Mouse (Mus musculus): ENCODE results near the gene Ascl3.

The Ascl3 gene

DNA sequence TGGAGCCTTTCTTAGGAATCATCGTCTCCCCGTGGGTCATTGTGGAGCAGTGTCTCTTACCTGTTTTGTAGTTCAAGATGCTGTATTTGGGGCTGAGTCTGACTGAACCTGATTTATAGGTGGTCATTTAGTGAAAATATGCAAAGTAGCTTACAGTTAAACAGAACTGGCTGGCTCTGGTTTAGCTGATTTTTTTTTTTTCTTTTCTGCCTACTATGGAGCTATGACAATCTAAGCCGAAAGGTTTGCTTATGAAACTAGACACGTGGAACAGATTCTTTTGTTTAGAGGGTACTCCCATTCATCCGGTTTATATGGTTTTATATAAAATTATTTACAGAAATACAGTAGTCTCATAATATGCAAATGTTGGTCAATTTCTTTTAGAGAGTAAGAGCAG lies at the start of gene Ascl3:
Ascl3 (minus strand) TSS at position 101 of the 400 bp plus-strand sequence.
- no peak for DNase-seq

DNA sequence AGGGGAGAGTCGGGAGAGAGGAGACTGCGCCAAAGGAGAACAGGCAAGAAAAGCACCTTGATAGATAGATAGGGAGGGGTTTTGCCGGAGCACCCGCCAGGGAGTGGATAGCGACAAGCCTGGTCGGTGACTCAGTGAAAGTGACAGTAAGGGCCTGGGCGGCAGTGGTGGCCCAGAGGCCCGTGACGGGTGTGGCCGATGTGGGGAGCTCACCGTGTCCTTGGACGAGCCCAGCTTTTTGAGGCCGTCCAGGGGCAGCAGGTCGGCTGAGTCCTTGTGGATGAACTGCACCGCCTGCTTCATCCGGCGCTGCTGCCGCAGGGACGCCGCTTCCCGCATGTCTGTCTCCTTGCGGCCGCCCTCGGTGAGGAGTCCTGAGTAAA lies 49.6 kb upstream of the Ascl3 start:
- no peak for DNase-seq

DNA sequence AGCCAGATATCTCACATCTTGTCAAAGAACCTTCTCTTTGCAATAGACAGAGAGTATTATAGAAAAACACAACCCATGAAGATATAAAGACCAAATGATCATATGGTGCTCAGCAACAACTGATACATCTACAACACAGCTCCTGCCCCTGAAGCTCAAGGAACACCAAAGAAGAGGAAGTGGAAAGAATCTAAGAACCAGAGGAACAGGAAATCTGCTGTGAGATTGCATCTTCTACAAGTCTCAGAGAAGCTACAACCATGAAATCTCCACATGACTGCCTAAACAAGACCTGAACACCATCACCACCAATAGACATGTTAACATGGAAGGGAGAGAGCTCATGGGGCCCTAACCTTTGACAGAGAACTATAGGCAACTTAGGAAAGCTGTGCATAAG lies 40.7 kb upstream of the Ascl3 start:
- DNase-seq, result no peak

DNA sequence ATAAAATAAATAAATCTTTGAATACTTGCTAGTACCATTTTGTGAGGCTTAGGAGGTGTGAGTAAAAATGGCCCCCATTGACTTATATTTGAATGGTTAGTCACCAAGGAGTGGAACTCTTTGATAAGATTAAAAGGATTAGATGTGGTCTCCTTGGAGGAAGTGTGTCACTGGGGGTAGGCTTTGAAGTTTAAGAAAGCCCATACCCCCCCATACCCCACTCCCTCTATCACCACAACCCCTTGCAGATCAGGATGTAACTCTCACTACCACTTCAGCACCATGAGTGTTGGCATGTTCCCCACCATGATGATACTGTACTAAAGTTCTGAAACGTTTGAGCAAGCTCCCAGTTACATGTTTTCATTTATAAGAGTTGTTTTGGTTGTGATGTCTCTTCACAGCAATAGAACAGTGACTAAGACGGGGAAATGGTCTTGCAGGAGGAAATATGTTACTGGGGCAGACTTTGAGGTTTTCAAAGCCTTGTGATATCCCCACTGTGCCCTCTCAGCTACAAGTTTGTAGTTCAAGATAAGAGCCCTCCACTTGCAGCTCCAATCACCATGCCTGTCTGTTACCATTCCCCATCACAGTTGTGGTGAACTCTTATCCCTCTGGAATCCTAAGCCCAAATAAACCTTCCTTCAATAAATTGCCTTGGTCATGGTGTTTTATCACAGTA lies 37.3 kb upstream of the Ascl3 start:
- DNase-seq, result no peak

DNA sequence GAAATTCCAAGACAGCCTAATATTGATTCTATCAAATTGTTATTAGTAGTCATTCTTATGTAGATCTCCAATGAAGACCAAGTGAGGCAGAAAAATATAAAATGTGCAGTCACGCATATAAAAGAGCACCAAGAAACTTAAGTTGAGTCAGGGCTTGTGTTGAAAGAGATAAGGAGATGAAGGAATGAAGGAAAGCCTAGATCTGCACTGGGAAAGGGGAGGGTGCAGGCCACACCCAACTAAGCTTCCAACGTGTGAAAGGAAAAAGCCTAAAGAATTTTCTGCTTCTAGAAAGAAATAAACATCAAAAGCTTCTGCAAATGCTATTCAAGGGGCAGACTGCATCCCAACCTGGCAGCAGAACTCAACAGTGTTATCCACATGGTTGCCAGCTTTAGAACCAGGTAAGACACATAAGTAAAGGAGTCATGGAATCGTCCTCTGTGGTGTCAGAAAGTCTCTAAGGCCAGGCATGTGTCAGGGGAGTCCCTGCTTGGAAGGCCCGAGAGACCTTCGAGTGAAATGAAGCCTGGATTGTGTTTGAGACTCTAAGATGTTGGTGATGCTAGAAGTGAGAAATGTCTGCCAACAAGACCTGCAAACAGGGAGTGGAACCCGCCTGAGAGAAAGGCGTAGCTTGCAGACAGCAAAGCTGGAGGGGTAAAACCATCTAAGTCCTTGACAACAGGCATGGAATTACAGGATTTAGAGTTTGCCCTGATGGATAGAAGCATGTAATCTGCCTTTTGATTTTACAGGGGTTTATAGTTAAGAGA lies 36.2 kb upstream of the Ascl3 start:
- DNase-seq, result no peak

DNA sequence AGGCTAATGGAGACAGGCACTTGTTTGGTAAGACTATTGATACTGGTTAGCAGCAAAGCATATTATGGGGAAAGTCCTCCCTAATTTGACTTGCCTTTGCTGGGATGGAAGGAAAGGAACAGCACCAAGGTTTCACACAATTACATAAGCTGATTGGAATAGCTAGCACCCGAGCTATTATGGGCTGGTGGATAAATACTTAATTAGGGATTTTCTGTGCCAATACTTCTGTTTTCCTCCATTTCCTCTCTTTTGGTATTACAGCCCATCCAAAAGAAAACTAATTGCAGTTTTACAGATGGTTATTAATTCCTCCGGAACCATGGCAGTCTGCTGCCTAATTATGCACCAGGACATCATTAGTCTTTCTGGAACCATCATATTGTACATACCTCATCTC lies 32.5 kb upstream of the Ascl3 start:
- no peak for DNase-seq

DNA sequence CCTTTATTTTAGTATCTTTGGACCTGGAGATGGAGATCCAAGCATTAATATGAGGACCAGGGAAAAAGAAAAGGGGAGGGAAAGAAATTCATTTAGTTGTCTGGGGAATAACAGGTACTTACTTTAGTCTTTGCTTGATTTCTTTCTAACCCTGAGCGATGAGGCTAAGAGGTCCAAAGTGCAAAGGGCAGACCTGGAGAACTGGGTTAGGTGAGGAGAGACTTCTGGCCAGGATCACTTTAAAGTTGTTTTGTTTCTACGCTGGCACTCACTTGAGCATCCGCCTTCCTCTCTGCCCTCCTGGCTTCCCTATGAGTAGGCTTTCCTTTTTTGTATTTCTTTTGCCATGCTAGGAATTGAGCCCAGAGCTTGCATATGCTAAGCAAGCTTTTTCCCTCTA lies 24.8 kb upstream of the Ascl3 start:
- no peak for DNase-seq

DNA sequence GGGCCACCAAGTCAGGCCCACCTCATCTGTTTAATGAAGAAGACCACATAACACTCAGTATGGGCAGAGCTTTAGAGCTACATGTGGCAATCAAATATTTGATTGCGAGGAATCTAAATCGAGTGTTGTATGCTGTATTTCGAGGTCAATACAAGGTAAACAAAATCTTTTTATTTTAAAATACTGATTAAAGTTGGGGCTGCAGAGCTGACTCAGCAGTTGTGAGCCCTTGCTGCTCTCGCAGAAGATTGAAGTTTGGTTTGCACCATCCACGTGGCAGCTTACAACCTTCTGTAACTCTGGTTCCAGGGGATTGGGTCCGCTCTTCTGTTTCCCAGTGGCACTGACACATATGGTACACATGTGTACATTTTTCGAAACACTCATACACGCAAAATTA lies 22.5 kb upstream of the Ascl3 start:
- DNase-seq, result no peak

DNA sequence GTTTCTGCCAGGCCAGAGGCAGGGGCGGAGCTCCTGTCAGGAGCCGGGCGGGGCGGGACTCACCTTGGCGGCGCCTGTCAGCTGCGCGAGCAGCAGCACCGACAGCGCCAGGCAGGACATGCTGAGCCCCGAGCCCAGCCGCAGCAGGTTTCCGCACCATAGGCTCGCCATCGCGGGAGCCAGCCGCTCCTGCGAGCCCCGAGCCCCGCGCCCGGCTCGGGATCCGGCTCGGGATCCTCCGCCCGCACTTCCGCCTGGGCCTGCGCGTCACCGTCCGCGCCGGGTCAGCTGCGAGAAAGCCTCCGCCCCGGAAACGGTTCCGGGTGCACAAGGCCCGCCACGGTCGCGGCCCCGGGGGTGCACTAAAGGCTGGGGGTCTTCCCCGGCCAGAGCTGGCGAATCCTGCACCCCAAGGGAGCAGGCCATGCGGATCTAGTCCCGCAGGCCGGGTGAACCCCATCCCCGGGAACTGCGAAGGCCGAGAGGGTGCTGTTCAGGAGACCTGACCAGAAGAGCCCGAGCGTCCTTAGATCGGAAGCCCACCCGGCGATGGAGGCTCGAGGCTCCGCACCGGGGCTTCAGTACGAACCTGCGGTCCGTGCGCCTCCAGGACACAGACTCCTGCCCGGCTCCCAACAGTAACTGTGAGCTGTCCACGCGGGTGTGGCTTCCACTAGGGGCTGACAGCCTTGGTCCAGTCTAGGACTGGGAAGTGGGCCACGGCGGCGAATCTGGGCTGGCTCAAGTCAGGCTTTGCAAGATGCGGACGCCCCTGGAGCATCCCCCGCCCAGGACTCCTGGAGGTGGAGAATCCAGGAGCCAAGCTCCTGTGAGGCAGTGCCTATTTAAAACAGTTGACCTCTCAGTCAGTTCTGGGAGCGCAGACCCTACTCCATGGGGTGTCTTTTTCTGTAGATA lies 20.7 kb upstream of the Ascl3 start, which contains the start of gene Tmem9b:
Tmem9b (minus strand) TSS at position 868 of the 918 bp plus-strand sequence.
- peak; percentile 81 for DNase-seq

DNA sequence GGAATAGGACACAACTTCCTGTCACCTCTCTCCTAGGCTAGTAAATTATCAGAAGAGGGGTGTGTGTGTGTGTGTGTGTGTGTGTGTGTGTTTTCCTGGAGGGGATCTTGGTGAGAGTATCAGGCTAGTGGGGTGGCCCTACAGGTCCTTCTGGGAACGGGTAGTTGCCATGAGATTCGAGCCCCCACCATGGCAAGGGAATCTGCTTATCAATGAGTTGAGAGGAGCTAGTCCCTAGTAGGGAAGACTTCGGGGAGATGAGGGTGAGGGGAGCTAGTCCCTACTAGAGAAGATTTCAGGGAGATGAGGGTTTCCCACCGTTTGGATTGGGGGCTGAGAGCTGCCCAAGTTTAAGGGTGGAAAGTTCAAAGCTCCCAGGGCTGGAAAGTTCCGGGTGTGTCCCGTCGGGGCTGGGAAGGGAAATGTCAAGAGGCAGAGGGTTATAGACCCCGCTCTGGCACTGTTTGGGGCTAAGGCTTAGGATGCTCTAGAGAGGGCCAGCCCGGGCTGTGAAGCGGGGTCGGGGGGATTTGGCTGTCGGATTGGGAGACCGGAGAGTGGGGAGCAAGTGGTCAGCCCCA lies 20.0 kb upstream of the Ascl3 start:
- DNase-seq, result no peak

DNA sequence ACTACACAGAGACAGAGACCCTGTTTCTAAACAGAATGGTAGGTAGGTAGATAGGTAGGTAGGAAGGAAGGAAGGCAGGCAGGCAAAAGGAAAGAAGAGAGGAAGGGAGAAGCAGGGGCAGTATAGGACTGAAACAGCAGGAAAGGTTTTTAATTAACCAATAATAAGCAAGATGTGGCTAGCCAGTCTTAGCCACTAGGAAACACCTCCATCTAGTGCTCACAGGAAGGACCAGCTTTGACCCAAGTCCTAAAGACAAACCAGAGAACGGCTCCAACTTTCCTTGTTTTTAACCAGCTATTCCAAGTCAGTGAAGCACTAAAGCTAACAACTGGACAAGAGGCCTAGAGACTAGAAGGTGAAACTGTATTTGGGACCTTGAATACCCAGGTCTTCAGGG lies 16.2 kb upstream of the Ascl3 start:
- DNase-seq, result no peak

DNA sequence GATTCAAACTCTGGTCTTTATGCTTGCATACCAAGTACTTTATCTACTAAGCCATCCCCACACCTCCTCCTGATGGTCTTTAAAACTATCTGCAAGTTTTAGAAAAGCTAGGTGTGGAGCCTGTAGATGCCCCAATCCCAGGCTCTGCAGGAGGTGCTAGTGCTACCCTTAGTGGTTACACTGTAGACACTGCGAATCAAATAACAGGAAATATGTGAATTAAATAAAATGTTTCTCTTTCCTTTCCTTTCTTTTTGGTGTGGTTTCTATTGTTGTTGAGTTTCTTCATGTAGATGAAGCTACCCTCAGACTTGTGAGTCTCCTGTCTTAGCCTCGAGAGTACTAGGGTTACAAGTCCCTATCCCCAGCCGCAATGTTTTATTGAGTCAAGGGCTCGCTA lies 10.2 kb upstream of the Ascl3 start:
- no peak for DNase-seq

DNA sequence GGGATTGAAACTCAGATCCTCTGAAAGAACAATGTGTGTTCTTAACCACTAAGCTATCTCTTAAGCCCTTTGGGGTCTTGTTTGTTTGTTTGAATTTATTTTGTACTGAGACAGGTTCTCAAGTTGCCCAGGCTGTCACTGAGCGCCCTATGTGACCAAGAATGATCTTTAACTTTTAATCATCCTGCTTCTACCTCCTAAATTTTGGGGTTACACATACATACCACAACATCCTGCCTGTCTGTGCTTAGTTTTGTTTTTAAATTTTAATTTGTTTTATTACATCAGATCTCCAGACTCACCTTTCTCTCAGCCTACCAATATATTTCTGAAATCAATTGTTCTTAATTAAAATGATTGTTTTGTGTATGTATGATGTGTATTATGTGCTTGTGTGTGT lies 9.5 kb upstream of the Ascl3 start:
- DNase-seq, result no peak

DNA sequence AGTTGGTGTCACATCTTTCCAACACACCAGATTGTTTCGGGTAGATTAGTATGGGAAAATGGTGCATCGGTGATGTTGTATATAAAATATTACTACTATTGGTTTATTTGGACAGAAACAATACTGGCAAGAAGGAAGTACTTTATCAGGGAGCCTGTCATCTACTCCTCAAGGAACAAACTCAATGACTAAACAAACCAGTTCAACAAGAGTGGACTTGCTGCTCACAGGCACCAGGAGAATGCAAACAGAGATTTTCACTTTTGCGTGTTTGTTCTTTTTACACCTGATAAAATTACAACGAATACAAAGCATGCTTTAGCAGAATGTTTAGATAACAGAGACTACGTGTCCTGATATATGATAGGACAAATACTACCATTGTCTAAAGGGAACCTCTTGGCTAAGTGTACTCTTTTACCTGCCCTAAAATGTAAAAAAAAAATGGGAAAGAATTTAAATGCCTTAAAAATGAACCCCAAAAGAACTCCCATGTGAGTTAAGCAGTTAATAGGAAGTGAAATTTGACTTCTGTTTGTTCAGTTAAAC lies 8.4 kb upstream of the Ascl3 start:
- no peak for DNase-seq

DNA sequence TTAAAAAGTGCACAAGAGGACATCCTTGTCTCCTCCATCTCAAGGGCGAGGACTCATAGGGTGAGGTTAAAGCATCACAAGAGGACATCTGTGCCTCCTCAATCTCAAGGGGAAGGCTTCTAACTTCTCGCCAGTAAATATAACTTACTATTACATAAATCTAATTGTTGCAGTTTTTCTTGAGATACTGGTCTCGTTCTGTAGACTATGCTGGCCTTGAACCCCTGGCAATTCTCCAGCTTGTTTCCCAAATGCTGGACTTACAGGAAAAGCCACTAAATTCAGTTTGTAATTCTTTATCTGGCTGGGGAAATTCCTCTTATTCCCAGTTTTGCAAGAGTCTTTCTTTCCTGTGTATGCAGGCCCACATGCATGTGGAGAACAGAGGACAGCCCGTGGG lies 3.3 kb upstream of the Ascl3 start:
- no peak for DNase-seq

DNA sequence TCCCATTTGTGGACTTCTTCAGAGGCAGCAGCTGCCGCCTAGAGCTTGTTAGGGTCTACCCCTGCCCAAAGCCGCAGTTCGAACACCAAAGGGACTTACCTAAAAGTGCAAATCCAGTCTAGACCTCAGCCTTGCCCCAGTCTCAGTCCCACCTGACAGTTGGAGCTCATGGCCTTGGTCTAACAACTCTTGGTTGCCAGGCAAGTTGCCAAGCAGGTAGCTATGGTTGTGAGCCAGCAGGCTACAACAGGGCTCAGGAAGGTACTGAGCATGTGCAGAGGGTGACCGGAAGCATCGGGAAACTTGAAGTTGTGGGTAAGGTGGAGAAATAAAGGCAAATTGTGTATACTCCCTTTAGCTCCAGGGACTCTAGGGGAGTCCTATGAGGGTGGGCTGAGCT lies 7.8 kb downstream of the Ascl3 start, which contains the start of gene BC051019:
BC051019 (minus strand) TSS at position 154 of the 400 bp plus-strand sequence.
- DNase-seq, result no peak

DNA sequence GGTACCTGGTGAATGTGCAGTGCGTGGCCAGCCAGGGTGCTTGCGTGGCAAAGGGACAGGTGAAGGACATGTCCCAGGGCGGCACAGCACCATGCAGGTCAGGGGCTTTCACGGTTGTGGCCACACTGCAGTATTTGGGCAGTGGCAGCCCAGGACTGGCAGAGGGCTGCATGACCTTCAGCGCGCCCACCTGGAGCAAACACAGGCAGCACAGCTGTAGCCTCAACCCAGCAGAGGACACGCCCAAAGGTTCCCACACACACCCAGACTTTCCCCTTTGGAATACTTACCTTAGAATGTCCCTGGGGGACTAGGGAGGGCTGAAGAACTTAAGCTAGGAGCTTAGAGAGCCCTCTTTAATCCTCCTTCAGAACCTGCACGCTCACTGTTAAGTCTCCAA lies 8.4 kb downstream of the Ascl3 start:
- DNase-seq, result no peak

DNA sequence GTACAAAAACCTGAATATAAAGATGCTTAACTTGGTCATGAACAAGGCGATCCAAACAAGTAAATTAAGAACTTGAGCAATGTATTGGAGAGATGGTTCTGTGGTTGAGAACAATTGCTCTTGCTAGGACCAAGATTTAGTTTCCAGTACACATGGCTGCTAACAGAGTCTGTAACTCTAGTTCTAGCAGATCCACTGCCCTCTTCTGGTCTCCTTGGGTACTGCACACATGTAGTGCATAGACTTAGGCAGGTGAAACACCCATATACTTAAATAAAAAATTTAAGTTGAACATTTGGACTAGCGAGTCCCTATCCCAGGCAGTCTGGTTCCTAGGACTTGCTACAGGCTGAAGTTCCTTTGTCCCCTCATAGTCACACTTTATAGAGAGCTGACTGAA lies 8.9 kb downstream of the Ascl3 start:
- DNase-seq, result peak; percentile 26

DNA sequence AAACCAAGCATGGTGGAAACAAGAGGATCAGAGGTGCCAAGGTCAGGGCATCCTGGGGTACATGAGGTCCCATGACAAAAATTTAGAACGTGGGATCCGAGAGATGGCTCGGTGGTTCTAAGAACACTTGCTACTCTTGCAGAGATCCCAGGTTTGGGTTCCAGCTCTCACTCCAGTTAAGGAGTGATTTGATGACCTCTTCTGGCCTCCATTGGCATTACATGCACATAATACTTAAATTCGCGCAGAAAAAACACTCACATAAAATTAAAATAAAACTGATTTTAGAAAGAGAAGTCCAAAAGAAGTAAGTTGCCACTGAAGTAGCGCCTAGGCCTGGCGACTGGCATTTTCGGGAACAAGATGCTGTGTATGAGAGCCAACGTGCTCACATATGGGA lies 12.2 kb downstream of the Ascl3 start:
- peak; percentile 26 for DNase-seq

DNA sequence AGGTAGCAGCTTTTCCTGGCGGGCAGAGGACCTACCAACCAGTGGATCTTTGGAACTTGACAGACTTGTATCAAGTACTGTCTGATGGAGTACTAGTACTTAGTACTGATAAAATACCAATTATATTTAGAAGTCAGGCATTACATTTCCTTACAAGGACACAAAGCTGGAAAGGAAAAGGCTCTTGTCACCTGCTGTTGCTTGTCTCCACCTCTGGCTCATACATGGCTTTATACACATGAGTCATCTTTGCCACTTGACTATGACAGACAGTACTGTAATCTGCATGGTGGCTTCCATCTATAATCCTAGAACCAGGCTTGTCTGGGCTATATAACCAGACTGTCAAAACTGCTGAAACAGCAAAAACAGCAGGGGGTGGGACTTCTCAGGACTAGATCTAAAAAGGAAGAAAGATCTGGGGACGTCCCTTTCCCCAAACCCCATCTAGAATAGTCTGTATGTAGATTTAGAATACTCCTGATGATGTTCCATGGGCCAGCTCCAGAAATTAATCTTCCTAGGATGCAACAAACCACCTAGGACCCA lies 18.0 kb downstream of the Ascl3 start:
- no peak for DNase-seq

DNA sequence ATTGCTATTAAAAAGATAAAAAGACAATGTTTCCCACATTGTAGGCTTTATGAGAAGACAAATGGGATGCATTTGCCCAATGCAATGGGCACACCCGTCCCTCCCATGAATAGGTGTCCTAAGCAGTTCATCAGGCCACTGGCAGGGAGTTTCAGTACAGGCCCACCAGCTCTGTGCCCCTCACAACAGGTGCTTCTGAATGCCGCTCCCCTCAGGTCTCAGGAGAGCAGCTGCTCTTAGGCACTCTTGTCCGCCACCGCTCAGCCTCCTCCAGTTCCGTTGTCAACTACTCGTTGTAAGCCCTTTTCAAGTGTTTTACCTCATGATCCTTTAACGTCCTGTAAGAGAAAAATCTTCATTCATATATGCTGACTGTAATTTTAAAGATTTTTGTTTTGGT lies 19.3 kb downstream of the Ascl3 start:
- no peak for DNase-seq

DNA sequence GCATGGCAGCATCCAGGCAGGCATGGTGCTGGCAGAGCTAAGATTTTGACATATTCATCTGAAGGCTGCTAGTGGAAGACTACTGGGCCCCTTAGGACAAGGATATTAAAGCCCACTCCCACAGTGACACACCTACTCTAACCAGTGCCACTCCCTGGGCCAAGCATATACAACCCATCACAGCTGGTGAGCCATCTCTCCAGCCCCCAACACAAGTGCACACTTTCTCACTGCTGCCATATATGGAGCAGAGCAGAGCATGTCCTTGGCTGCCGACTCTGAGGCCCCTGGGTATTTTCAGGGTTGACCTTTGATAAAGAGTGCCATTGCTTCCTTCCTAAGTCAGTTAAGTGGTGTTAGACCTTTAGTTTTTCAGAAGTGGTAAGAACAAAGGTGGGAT lies 21.5 kb downstream of the Ascl3 start:
- no peak for DNase-seq
